Mouse (Mus musculus) embryonic facial prominence, embryonic 14.5 days (tissue): ENCODE measurements around the gene Ap3d1. TPM values are rescaled to one million over a fixed set of nuclear protein-coding genes. Genes with fewer than 3 reads are reported as not detected.
A peak's percentile ranks its signal among the peaks of the same experiment; 100 is the strongest.

Experiments
- ATAC-seq: fragments of 200-750 bp; cut with Nextera tagmentation; 2 replicates; pipeline ENCODE4 v1.8.0; 2017; ENCODE audit warnings: low read depth, moderate number of reproducible peaks, moderate TSS enrichment
- DNase-seq: peaks from one replicate; pipeline ENCODE4 v3.0.0-alpha.2; 2015; ENCODE audit warnings: low spot score
- H3K27ac ChIP-seq: fragments of 300-500 bp; sonication (generic); replicated peaks from 2 replicates; pipeline ENCODE4 v1.5.1; 2014; ENCODE audit warnings: low read depth, mild to moderate bottlenecking, low read length, moderate library complexity
- H3K27me3 ChIP-seq: fragments of 300-500 bp; sonication (generic); replicated peaks from 2 replicates; pipeline ENCODE4 v1.6.1; 2014; ENCODE audit warnings: low read length; ENCODE audit not compliant: control insufficient read depth, insufficient read depth
- H3K36me3 ChIP-seq: fragments of 300-500 bp; sonication (generic); 2 replicates; pipeline ENCODE4 v1.6.1; 2014; ENCODE audit warnings: low read length, mixed read lengths; ENCODE audit not compliant: control insufficient read depth, insufficient read depth
- H3K4me1 ChIP-seq: fragments of 300-500 bp; sonication (generic); 2 replicates; pipeline ENCODE4 v1.6.1; 2014; ENCODE audit warnings: antibody characterized with exemption, low read length; ENCODE audit not compliant: control insufficient read depth, insufficient read depth
- H3K4me2 ChIP-seq: fragments of 300-500 bp; sonication (generic); 2 replicates; pipeline ENCODE4 v1.6.1; 2014; ENCODE audit warnings: low read depth, mild to moderate bottlenecking, low read length, moderate library complexity, mixed read lengths
- H3K4me3 ChIP-seq: fragments of 300-500 bp; sonication (generic); 2 replicates; pipeline ENCODE4 v1.5.1; 2014; ENCODE audit warnings: low read depth, mild to moderate bottlenecking, low read length
- H3K9ac ChIP-seq: fragments of 300-500 bp; sonication (generic); 2 replicates; pipeline ENCODE4 v1.6.1; 2014; ENCODE audit warnings: low read depth, mild to moderate bottlenecking, low read length, moderate library complexity, mixed read lengths
- H3K9me3 ChIP-seq: fragments of 300-500 bp; sonication (generic); 2 replicates; pipeline ENCODE4 v1.6.1; 2016; ENCODE audit warnings: low read length; ENCODE audit not compliant: control insufficient read depth
- WGBS: fragments of 180-500 bp; shearing (Covaris S2); extraction: QIAGEN DNeasy Blood & Tissue Kit; methylation state at CpG from one replicate; pipeline ENCODE4 v1.1.7; 2014; 5-methylcytosine and 5-hydroxymethylcytosine counted together
- polyA plus RNA-seq: library from polyadenylated mRNA; unstranded; fragments of >200 nt; fragmentation: Nextera tagmentation; extraction: Ambion mirVana; gene quantifications from 2 replicates; pipeline ENCODE4 v1.2.1, GENCODE M21; 2014

Gene Ap3d1
- polyA plus RNA-seq, 1 experiment from 2014 or later = 67.6 TPM

DNA sequence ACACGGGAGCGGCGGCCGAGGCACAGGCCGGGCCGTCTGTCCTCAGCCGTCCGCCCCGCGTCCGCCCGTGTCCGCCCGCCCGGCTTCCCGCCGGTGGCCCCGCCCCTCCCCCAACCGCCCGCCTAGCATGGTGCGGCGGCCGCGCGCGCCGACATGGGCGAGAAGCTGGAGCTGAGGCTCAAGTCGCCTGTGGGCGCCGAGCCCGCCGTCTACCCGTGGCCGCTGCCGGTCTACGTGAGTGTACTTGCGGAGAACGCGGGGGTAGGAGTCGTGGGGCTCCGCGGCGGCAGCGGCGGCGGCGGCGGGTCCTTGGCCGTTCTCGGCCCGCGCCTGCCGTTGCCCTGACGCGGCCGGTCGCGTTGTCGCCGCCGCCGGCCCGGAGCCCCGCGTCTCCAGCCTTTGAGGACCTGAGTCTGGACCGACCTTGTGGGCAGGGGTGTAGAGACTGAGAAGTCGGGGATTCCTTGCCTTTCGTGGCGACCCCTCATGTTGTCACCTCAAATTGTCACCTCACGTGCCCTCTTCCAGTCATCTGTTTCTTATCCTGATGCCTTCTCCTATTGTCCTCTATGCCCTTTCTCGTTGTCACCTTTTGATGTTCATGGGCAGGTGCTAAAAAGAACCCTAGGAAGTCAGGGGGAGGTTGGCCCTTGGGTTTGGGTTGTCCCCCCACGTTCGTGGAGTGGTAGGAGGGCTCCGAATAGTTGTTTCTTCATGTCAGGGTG is 13.4 kb upstream of the Ap3d1 start:
- Histone ChIP-seq H3K27ac (peak overlapping the region; percentile 81), H3K4me1 (peaks cover 32% of the 10 kb centered on the region), H3K27me3 (no peaks in the 10 kb centered on the region), H3K9me3 (no peaks in the 10 kb centered on the region), H3K4me3 (peak overlapping the region; percentile 86), H3K4me2 (peak overlapping the region; percentile 83), H3K36me3 (no peaks in the 10 kb centered on the region), H3K9ac (peak overlapping the region; percentile 93)
- under 1% methylated on average over 21 of the region's 75 CpGs for WGBS
- ATAC-seq (peak; percentile 39; the same call in 1 of the 2 replicates), DNase-seq (no peak)

- H3K9ac ChIP-seq = peak within 1 kb of the TSS; percentile 93
- no peaks in the 10 kb centered on the region for H3K36me3 ChIP-seq
- peak within 1 kb of the TSS; percentile 86 for H3K4me3 ChIP-seq
- H3K27me3 ChIP-seq = no peaks in the 10 kb centered on the region
- peak within 1 kb of the TSS; percentile 81 for H3K27ac ChIP-seq
- H3K9me3 ChIP-seq = no peaks in the 10 kb centered on the region
- peaks cover 32% of the 10 kb centered on the region for H3K4me1 ChIP-seq
- 3% methylated on average over 10 of the region's 57 CpGs for WGBS
- DNase-seq = peak; percentile 98
- peak; percentile 92 for ATAC-seq
- H3K4me2 ChIP-seq = peak within 1 kb of the TSS; percentile 83
These were observed 12.7 kb upstream of the Ap3d1 start, which contains the start of gene Dot1l for GRCm38 (mm10) chr10:80754594-80755290. TSS of gene Dot1l (plus strand) at chr10:80755206.

DNA sequence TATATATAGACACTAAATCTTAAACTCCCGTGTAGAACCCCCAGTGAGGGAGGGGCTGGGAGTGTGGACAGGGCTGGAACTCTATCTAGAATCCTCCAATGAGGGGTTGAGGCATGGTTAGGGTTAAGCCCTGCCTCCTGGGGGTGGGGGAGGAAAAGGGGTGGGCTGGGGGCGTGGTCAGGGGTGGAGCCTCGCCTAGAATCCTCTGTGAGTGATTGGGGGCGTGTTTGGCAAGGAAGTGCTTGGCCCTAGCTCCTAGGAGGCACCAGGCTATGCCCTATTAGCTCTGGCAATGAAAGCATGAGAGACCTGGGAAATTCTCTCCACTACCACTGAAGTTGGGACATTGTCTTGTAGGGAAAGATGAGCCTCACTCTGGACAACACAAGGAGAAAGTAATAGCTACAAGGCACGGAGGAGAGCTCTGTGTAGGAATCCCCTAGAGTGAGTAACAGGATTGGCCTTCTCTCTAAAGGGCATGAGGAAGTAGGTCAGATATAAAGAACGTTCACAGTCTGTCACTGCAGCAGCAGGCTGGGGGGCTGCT is 10.1 kb upstream of the Ap3d1 start:
- Histone ChIP-seq H3K36me3 (no peaks in the 10 kb centered on the region), H3K4me3 (peak overlapping the region; percentile 21; the same call in 1 of the 2 replicates), H3K9me3 (no peaks in the 10 kb centered on the region), H3K9ac (no peak overlapping the region), H3K4me1 (peaks cover 26% of the 10 kb centered on the region), H3K4me2 (peak overlapping the region; percentile 45), H3K27ac (peak overlapping the region; percentile 74; the same call in 1 of the 2 replicates), H3K27me3 (no peaks in the 10 kb centered on the region)
- peak; percentile 87 for DNase-seq
- ATAC-seq = peak; percentile 64
- WGBS = 7% methylated on average over 6 of the region's 6 CpGs

GRCm38 (mm10) chr10:80751188-80751832 is 9.2 kb upstream of the Ap3d1 start:
- Histone ChIP-seq H3K9me3 (no peaks in the 10 kb centered on the region), H3K27ac (peak overlapping the region; percentile 74), H3K4me2 (peak overlapping the region; percentile 45), H3K27me3 (no peaks in the 10 kb centered on the region), H3K4me1 (peaks cover 17% of the 10 kb centered on the region), H3K9ac (no peak overlapping the region), H3K4me3 (peak overlapping the region; percentile 21), H3K36me3 (no peaks in the 10 kb centered on the region)
- 17% methylated on average over 16 of the region's 16 CpGs for WGBS
- ATAC-seq (peak; percentile 14; the same call in 1 of the 2 replicates), DNase-seq (peak; percentile 76)

- WGBS = 9% methylated on average over 6 of the region's 6 CpGs
- Histone ChIP-seq H3K9me3 (no peaks in the 10 kb centered on the region), H3K4me1 (peaks cover 13% of the 10 kb centered on the region), H3K27me3 (no peaks in the 10 kb centered on the region), H3K36me3 (no peaks in the 10 kb centered on the region), H3K27ac (no peak overlapping the region), H3K9ac (no peak overlapping the region), H3K4me2 (no peak overlapping the region), H3K4me3 (no peak overlapping the region)
- DNase-seq (peak; percentile 87), ATAC-seq (no peak)
These were observed 6.5 kb upstream of the Ap3d1 start for GRCm38 (mm10) chr10:80748609-80749008.

DNA sequence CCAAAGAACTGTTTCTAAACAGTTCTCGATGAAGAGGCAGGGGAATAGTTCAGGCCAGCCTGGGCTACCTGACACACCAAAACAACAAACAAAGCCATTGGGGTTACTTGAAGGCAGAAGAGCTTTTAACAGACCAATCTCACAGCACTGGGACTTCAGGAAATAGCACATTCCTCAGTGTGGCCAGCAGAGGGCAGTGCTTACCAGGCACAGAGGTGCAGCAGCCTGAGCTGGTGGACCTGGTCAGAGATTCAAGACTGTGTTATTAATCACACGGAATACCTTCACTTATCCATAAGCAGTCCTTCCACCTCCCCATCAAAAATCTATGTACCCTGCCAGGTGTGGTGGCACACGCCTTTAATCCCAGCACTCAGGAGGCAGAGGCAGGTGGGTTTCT is 5.3 kb upstream of the Ap3d1 start:
- no peaks in the 10 kb centered on the region for H3K36me3 ChIP-seq
- ATAC-seq = no peak

GRCm38 (mm10) chr10:80744262-80744661 is 2.2 kb upstream of the Ap3d1 start:
- H3K36me3 ChIP-seq = no peaks in the 10 kb centered on the region
- H3K9me3 ChIP-seq = no peaks in the 10 kb centered on the region
- no peak overlapping the region for H3K4me2 ChIP-seq
- no peak overlapping the region for H3K27ac ChIP-seq
- 38% methylated on average over 5 of the region's 5 CpGs for WGBS
- H3K27me3 ChIP-seq = no peaks in the 10 kb centered on the region
- H3K4me3 ChIP-seq = no peak overlapping the region
- peaks cover 15% of the 10 kb centered on the region for H3K4me1 ChIP-seq
- no peak for ATAC-seq
- H3K9ac ChIP-seq = no peak overlapping the region
- DNase-seq = peak; percentile 28

More for the DNA sequence above, 5.3 kb upstream of the Ap3d1 start:
- DNase-seq = peak; percentile 72
- Histone ChIP-seq H3K27ac (no peak overlapping the region), H3K4me1 (peaks cover 14% of the 10 kb centered on the region), H3K27me3 (no peaks in the 10 kb centered on the region), H3K4me3 (no peak overlapping the region), H3K9ac (no peak overlapping the region), H3K4me2 (no peak overlapping the region), H3K9me3 (no peaks in the 10 kb centered on the region)
- 14% methylated on average over 3 of the region's 3 CpGs for WGBS

- WGBS = 1% methylated on average over 19 of the region's 46 CpGs
- Histone ChIP-seq H3K9ac (peak overlapping the region; percentile 95), H3K27ac (peak overlapping the region; percentile 85), H3K27me3 (no peaks in the 10 kb centered on the region), H3K4me1 (peaks cover 15% of the 10 kb centered on the region), H3K4me3 (peak overlapping the region; percentile 92), H3K36me3 (0 out of 2 replicates have a peak, but pooled peaks cover 7% of the 10 kb centered on the region), H3K4me2 (peak overlapping the region; percentile 64), H3K9me3 (no peaks in the 10 kb centered on the region)
- no peak for DNase-seq
- ATAC-seq = peak; percentile 1; the same call in 1 of the 2 replicates
These were observed 357 bp downstream of the Ap3d1 start for GRCm38 (mm10) chr10:80741634-80742179.
